Mouse (Mus musculus) erythroblast, embryonic 14.5 days (primary cell): ENCODE results near the gene Nfib.

ENCODE experiments used
- GATA1 ChIP-seq: IDR thresholded peaks from 2 replicates; pipeline ENCODE4 v1.6.1; 2012; ENCODE audit warnings: low read length, inconsistent platforms, mixed read lengths
- TAL1 ChIP-seq: IDR thresholded peaks from 3 replicates; pipeline ENCODE4 v1.6.1; 2012; ENCODE audit warnings: low read length, inconsistent platforms, mixed read lengths

- TF ChIP-seq GATA1 = no peak
- no peak for TF ChIP-seq TAL1
Measured at GRCm38 (mm10) chr4:82437533-82438318, 267.8 kb downstream of the Nfib start.
